Mouse (Mus musculus) cerebellum, adult 2 months (tissue): Measurements from ENCODE around the gene Gm4869.

Experiments used
- CTCF ChIP-seq: fragments of 200-500 bp; IDR thresholded peaks from 2 replicates; pipeline ENCODE4 v1.5.1; 2011; ENCODE audit warnings: low read depth, mild to moderate bottlenecking, control low read depth, low read length, moderate library complexity, borderline replicate concordance; ENCODE audit not compliant: insufficient read depth
- POLR2A ChIP-seq: fragments of 200-500 bp; IDR thresholded peaks from 2 replicates; pipeline ENCODE4 v1.6.1; 2011; ENCODE audit warnings: low read length, control low read depth, borderline replicate concordance; ENCODE audit not compliant: insufficient read depth

GRCm38 (mm10) chr5:140507466-140508208, 62.2 kb downstream of the Gm4869 start:
- TF ChIP-seq CTCF = no peak
- no peak for TF ChIP-seq POLR2A
